Mouse (Mus musculus): ENCODE measurements around the gene Tor3a.

Tor3a gene

GRCm38 (mm10) chr1:156674195-156675000, at the start of gene Tor3a:
Tor3a (minus strand) TSS chr1:156674356.
- peak; percentile 51 to 62 for DNase-seq

DNA sequence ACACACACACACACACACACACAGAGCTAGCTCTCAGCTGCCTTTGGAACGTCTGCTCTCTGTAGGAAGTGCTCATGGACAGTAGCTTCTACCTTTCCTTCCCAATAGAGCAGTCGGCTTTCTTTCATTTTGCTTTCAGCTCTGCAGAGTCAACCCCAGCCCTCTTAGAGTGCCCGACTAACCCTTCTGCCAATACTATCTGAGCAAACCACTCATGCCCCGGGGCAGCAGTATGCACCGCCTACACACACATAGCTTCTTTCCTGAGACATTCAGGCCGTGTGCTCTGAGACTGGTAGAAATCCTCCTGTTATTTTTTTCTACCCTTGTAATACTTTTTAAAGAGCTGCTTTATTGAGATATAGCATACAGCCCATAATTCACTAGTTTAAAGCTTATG, 47.9 kb upstream of the Tor3a start:
- no peak for DNase-seq

DNA sequence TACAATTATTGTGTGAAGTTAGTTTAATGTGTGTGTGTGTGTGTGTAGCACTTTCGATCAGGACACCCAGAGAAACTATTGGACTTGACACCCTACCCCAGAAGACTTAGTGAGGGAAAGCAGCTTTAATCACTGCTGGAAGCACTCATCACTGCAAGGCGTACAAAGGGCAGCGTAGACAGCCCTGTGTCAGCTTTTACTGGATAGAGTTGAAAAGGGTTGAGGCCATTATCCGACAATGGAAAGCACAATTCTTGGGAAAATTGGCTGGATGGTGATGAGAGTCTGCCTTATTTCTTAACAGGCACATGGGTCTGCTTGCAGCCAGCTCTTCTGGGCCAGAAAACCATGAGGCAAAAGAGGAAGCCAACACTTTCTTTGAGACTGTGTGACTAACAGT, 45.9 kb upstream of the Tor3a start:
- DNase-seq, result no peak

DNA sequence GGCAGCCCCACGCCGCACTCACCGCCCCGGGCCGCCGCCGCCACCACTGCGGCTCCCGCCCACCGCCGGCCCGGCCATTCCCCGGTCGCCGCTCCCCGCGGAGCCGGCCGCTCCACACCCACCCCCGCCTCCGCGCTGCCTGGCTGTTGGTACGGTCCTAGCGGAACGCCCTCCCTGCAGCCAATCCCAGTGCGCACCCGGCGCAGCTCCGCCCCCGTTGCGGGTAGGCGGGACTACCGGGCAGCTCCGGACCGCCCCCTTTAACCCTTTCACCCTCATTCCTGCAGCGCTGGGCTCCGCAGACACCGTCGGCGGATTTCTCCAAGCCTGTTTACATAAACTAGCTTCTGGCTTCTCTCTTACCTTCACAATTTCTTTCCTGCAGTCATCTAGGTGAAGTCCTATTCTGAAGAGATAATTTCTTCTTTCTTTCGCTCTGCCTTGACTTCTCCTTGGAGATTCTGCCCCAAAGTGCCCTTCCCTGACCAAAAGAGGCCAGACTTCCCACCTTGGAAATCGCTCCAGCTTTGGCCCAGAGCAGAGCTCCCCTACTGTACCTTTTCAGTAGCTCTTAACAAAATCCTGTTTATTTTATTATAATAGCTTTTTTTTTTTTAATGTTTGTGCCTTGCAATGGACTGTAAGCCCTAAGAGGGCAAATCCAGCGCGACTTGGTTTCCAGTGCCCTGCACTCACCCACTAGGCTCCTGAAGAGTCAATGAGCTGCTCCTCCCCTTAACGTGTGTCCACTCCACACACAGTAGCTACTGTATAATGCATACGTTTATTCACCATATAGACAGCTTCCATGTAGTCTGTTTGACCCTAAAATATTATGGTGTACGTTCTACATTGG, 45.0 kb upstream of the Tor3a start, which contains the start of gene Fam20b:
Fam20b (minus strand) TSS at position 137 of the 856 bp plus-strand sequence.
- peak; percentile 98 to 99 for DNase-seq

- peak in 1 of 2 experiments; percentile 57 for DNase-seq
These were observed 44.3 kb upstream of the Tor3a start for GRCm38 (mm10) chr1:156718286-156718949.

- peak in 1 of 2 experiments; percentile 20 for DNase-seq
These were observed 43.7 kb upstream of the Tor3a start for GRCm38 (mm10) chr1:156717751-156718285.

DNA sequence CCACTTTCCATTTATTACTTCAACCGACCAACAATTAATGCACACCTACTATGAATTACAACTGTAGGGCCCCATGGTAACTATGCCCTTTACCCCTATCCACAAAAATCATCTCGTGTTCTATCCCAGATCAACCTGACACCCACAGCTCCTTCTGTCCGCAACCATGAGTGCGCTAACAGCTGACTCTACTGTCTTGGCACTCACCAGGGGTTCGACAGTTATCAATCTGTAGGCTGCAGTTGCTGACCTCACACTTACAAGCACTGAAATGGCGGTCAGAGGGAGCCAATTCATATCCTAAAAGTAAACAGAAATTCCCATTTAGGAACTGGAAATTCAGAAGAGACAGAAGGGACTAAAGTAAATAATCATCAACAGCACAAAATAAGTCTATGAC, 42.5 kb upstream of the Tor3a start:
- DNase-seq, result no peak

- peak in 1 of 2 experiments; percentile 37 for DNase-seq
These were observed 36.4 kb upstream of the Tor3a start for GRCm38 (mm10) chr1:156710472-156711098.

- no peak for DNase-seq
These were observed 34.5 kb upstream of the Tor3a start for GRCm38 (mm10) chr1:156708672-156709071.

DNA sequence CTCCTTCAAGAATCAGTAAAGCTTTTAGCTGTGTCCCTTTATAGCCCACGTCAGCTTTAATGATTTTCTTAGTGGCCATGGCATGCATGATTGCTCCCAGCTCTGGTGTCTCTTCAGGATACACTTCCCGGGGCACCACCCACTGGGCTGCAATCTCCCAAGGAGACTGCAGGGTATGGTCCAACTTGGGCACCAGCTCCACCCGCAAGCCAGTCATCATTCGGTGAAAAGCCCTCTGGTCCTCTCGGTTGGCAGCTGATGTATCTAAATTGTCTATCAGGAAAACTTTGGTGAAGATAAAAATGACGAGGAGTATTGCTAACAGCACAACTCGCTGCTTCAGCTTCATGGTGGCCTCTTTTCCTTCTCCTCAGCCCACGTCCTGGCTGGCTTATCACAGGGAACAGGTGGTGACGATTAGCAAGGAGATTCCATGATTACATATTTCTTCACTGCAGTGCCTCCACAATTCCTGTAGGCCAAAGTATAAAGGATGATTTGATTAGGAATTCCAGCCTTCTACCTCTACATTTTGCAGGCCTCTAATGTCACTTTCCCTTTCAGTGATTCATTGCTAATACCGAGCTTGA, 31.6 kb upstream of the Tor3a start:
- no peak for DNase-seq

DNA sequence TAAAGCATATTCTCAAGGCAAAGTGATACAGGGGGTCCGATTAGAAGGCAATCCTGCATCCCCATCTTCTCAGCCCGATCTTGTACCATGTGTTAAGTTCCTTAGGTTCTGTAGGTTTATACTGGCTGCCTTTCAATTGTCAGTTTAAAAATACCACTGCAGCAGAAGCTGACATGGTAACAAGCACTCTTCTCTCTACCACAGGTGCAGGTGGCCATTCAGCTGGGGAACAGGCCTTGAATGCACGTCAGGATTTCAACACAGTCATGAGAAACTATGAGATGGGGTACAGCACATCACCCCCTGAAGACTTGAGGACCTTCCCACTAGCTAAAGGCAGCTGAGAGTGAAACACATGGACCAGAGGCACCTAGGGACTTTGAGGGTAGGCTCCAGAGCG, 29.3 kb upstream of the Tor3a start:
- DNase-seq, result no peak

DNA sequence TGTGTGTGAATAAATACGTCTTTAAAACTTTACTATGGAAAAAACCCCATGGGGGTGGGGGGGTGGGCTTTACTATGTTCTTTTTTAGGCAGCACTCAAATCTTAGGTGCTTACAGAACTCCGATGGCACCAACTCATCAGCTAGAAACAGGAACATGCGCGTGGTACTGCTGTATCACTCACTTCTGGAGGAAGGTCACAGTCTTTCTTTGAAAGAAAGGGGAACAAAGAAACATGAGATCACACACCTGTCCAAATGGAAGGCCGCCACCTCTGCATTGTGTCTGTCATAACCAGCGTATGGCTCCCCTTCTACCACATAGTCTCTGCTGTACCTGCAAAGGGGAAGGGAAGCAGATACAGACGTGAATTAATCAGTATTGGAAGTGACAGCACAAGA, 28.0 kb upstream of the Tor3a start:
- no peak for DNase-seq

- DNase-seq, result no peak
These were observed 12.0 kb upstream of the Tor3a start for GRCm38 (mm10) chr1:156686025-156686661.

- DNase-seq, result no peak
These were observed 5.4 kb upstream of the Tor3a start for GRCm38 (mm10) chr1:156679599-156679998.

DNA sequence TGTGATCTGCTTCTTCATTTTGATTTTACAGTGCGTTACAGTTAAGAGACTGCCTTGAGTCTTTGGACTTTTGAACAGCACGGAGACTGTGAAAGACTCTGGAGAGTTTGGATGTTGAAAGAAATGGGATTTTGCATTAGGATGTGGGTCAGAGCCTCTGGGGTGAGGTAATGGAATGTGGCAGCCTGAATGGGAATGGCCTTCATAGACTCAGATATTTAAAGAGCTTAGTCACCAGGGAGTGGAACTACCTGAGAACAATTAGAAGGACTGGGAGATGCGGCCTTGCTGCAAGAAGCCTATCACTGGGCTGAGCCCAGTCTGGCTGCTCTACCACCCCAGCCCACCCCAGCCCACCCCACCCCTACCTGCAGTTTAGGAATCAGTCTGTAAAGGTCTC, 3.1 kb upstream of the Tor3a start:
- DNase-seq, result no peak

DNA sequence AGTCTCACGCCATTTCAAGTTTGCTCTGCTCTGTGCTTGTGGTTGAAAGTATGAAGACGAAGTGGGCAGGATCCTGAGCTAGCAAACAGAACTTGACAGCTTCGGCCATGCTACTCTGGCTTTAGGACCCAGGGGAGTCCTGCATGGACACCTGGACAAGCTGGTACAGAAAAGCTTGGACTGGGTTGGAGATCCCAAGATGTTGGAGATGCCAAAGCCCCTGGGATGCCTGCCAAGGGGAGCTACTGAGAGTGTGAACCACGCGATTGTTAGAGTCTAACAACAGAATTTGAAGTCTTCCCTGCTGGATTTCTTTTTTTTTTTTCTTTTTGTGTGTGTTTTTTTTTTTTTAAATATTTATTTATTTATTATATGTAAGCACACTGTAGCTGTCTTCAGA, 2.4 kb upstream of the Tor3a start:
- peak; percentile 52 to 66 for DNase-seq

GRCm38 (mm10) chr1:156676171-156676570, 2.0 kb upstream of the Tor3a start:
- peak; percentile 72 to 73 for DNase-seq

GRCm38 (mm10) chr1:156673476-156674194, 521 bp downstream of the Tor3a start:
- peak; percentile 31 to 34 for DNase-seq

GRCm38 (mm10) chr1:156672720-156673475, 1.3 kb downstream of the Tor3a start:
- DNase-seq, result no peak

- no peak for DNase-seq
These were observed 2.2 kb downstream of the Tor3a start for GRCm38 (mm10) chr1:156671921-156672320.

All from cerebellum, postnatal 14 days (tissue).